Mouse (Mus musculus) left cerebral cortex, adult 9 months (tissue): ENCODE measurements at regions not wholly inside any gene's neighbourhood (a gene's known extent, or its start where the extent isn't known, plus 50 kb on each side); places are given as distances from the start of the nearest gene placed in this dataset.

Source experiments
- DNase-seq, 2 experiments: peaks; one replicate each; pipeline ENCODE4 v3.0.0; 2022; ENCODE audit warnings: low spot score in 2 of 2

DNA sequence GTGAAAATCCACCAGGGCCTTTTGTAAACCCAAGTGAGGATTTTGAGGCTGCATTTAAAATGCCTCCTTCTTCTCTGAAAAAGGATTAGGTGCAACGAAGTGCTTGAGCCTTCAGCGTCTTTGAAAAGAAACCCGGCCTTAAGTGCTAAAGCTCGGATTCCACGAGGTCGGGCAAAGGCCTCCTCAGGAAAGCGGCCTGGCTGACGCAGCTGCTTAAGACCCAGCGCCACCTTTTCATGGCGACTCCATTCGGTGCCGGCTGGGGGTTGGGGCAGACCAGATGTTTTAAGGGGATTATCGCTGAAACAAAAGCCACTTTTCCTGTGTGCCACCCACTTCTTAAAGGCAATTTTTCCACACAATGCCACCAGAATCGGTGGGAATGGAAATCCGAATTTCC lies 61.6 kb upstream of the 4932438H23Rik start:
- no peak for DNase-seq

DNA sequence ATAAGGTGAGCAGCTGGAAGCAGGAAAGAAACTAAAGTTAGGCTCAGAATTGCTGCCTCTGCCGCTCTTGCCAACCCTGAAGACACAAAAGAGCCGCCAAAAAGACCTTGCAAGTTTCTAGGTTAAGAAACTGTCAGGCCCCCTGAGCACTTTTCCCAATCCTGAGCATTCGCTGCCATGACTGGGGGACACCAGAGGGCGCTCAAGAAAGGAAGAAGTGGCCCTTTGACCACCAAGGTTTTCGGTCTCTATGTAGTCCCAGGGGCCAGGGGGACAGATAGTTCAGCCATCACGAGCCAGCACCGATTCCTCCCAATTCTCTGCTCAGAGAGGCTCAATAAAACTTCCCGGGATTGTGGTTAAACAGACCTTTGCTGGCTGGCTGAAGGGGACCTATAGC lies 64.6 kb upstream of the Olig2 start:
- DNase-seq, result peak in 1 of 2 experiments; percentile 24

DNA sequence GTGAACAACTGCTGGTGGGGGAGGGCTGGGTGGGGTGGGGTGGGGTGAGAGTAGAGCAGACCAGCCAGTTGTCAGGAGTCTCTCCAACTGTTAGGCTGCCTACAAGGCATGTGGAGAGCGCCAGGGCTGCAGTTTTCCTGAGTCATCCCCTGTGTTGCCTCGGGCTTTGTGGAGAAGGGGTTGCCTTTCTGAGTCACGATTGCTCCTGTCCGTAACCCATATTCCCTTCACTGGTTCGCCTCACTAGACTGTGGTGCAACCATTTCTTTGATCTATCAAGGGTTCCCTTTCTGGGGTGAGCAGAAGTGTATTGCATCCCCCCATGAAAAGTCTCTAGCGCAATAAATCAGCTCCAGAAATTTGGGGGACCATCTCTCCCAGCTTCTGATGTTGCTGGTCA lies 63.6 kb upstream of the Olig2 start:
- DNase-seq, result no peak

DNA sequence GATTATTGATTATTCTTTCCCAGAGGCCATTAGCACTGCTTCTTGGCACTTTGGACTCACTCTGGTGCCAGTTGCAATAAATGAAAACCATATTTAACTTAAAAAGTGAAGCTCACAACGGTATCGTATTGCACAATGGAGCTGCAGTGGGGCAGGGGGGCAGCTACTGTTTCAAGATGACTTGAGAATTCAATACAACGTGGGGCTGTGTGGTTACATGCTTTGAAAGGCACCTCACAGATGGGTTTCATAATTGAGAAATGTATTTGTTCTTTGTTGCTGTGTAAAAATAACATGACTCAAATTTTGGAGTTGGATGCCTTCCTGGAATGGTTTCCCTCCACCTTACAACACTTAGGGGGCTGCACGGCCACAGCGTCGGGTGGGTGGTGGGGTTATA lies 62.9 kb upstream of the Olig2 start:
- DNase-seq, result no peak

DNA sequence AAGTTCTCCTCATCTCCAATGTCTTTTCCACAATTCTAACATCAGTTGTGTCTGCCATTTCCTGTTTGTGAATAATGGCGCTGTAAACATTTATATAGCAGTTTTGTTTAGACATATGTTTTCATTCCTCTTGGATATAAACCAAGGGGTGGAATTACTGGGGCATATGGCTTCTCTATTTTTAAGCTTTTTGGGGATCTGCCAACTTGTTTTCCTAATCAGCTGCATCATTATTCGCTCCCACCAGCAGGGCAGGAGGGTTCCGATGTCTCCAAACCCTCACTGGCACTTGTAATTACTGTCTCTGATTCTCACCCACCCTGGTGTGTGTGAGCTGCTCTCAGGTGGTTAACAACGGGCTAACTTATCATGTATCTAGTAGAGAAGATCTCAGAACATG lies 59.4 kb upstream of the Olig2 start:
- no peak for DNase-seq

DNA sequence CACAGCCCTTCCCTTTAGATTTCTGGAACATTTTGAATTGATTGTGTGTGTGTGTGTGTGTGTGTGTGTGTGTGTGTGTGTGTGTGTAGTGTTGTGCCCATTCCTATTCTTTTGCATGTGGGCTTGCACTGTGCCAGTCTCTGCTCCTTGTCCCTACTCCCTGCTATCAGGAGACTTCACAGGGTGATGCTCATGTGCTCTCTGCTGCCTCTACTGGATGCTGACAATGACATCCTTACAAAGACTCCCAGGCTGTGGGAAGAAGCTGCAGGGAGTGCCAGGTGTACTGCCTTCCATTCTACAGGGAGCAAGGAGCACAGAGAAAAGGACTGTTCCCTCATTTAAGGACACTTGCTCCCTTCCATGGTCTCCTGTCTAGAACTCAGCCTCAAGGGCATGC lies 58.4 kb upstream of the Olig2 start:
- peak in 1 of 2 experiments; percentile 52 for DNase-seq

DNA sequence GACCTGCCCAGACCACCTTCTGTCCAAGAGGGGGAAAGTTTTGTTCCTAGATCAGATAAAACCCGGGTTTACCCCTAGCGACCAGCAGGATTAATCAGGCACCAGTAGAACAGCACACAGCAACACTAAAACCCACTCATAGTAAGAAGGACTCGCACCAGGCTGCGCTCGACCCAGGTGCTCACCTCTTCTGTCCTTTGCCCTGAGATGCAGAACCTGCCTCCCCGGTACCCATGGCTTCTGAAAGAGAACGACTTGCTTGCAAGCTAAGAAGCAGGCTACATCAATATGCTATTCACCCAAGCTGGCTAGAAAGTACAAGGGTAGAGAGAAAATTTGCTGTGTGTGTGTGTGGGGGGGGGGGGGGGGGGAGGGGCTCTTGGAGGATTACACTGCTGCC lies 56.9 kb upstream of the Olig2 start:
- DNase-seq, result no peak

DNA sequence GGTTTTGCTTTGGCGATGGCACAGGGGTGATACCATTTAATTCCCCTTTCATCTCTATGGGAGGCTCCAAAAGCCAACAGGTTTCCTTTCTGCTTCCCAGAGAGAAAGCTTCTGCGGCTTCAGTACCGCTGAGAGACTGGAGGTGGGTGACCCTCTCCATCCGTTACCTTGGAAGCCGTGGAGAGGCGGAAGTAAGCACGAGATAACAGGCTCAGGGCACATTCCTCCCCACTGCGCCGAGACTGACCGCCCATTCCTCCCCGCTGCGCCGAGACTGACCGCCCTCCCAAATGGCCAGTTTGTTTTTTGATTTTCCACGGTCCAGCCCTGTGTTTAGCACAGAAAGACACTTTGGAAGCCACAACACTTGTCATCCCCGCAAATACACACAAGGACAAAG lies 55.4 kb upstream of the Olig2 start:
- no peak for DNase-seq

DNA sequence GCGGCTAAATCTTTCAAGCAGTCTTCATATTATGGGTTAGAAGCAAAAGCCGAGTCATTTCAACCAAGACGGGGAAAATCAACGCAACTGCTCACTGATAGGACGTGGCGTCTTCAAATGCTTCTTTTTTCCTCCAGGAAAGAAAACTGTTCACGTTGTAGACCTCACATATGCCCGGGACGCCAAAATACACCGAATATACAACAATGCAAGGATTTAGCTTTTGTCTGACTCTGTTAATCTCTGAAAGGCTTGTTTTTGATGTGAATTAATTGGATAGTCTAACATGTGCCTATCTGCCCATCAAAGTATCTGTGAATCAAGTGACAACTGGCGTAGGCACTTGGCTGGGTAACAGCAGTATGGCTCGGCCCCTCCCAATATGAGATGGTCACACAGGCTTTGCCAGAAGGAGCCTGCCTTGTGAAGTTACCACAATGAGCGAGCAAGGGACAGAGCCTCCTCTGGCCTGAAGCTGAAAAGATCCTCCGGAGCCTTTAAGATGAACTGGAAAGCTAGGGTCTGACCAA lies 53.3 kb upstream of the Olig2 start:
- no peak for DNase-seq

DNA sequence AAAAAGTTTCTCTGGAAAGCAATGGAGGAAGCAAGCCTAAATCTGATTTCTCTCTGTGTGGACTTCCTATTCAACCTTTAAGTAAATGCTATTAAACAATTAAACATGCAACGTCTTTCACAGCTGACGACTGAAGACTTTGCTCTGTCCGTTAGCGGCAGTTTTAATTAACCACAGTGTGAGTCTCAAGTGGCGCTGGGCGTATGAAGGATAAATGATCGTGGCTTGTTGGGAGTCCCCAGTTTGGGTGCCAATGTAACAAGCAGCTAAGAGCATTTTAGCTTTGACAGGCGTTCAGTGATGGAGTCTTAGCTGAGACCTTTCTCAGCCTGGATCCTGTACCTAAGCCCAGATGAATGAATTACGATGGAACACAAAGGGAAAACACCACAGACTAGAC lies 52.7 kb upstream of the Olig2 start:
- DNase-seq, result no peak

DNA sequence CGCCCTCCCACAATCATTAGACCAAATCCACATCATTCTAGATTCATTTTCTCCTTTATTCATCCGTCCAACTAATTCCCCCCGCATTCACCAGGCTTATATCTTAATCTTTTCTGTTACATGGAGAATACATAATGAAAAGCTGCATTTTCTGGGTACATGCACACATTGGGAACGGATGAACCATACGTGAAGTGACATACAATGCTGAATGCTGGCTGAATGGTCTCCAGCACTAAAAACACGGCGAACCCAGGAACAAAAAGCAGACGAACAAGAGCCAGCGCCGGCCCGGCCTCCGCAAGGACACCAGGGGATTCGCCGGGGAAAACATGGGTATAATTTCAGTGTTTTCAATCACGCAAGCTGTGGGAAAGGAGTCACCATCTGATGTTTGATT lies 52.0 kb upstream of the Olig2 start:
- no peak for DNase-seq

DNA sequence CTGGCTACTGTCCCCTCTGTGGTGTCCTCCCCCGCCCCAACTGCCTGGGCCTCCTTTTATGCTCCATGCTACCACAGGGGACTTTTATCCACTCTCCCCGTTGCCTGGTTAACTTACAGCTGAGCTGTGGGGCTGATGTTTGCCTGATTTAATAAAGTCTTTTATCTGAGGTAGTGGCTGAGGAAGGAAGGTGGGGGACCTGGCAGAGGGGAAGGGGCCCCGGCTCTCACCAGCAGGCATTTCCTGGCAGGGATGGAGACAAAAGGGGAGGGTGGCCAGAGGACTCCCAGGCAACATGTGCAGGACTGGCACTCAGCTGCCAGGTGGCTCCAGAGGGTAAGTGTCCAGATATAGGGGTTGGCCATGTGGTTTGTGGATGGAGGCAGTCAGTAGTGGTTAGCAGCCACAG lies 51.4 kb upstream of the Olig2 start:
- no peak for DNase-seq

DNA sequence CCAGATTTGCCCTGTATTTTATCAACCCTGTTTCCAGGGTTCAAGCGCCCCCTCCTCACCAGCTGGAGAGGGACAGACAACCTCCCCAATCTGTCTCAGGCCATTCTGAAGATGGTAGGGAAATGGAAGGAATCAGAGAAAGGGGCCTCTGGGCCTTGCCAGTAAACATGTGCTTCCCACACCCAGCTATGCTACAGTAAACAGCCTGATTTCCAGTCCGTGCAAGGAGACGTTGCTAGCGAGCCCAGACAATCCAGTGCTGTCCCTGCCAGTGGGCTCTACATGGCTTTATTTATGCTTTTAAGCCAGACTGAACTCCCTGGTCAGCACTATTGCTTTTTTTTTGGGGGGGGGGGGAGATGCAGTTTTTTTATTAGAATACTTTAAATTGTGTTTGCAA lies 50.9 kb upstream of the Olig2 start:
- DNase-seq, result no peak
